Mouse (Mus musculus) intestine, postnatal 0 days (tissue): ENCODE measurements around the gene Map1a. TPM values are rescaled to one million over a fixed set of nuclear protein-coding genes. Genes with fewer than 3 reads are reported as not detected.
A peak's percentile ranks its signal among the peaks of the same experiment; 100 is the strongest.

ENCODE experiments used
- ATAC-seq: fragments of 200-750 bp; cut with Nextera tagmentation; 2 replicates; pipeline ENCODE4 v1.8.0; 2017; ENCODE audit warnings: mild to moderate bottlenecking, moderate TSS enrichment, moderate library complexity
- H3K27ac ChIP-seq: fragments of 300-500 bp; sonication (generic); 2 replicates; pipeline ENCODE4 v1.5.1; 2014; ENCODE audit warnings: mild to moderate bottlenecking, low read depth, low read length, moderate library complexity
- H3K27me3 ChIP-seq: fragments of 300-500 bp; sonication (generic); replicated peaks from 2 replicates; pipeline ENCODE4 v1.6.1; 2014; ENCODE audit warnings: low read length, mixed read lengths; ENCODE audit not compliant: control insufficient read depth, insufficient read depth
- H3K36me3 ChIP-seq: fragments of 300-500 bp; sonication (generic); 2 replicates; pipeline ENCODE4 v1.6.1; 2014; ENCODE audit warnings: mild to moderate bottlenecking, moderate library complexity; ENCODE audit not compliant: control insufficient read depth, insufficient read depth
- H3K4me1 ChIP-seq: fragments of 300-500 bp; sonication (generic); replicated peaks from 2 replicates; pipeline ENCODE4 v1.6.1; 2014; ENCODE audit warnings: antibody characterized with exemption, low read length, mixed read lengths; ENCODE audit not compliant: control insufficient read depth, insufficient read depth
- H3K4me2 ChIP-seq: fragments of 300-500 bp; sonication (generic); replicated peaks from 2 replicates; pipeline ENCODE4 v1.6.1; 2014; ENCODE audit warnings: low read depth, mild to moderate bottlenecking, moderate library complexity
- H3K4me3 ChIP-seq: fragments of 300-500 bp; sonication (generic); 2 replicates; pipeline ENCODE4 v1.5.1; 2014; ENCODE audit warnings: low read depth, low read length
- H3K9ac ChIP-seq: fragments of 300-500 bp; sonication (generic); 2 replicates; pipeline ENCODE4 v1.6.1; 2014; ENCODE audit warnings: mild to moderate bottlenecking, low read depth, low read length
- H3K9me3 ChIP-seq: fragments of 300-500 bp; sonication (generic); 2 replicates; pipeline ENCODE4 v1.6.1; 2016; ENCODE audit warnings: mixed run types; ENCODE audit not compliant: control insufficient read depth
- CTCF ChIP-seq: sonication (generic); IDR thresholded peaks from 2 replicates; pipeline ENCODE4 v1.5.1; 2016; ENCODE audit warnings: low read depth, mild to moderate bottlenecking, control low read depth, antibody characterized with exemption, moderate library complexity
- WGBS: fragments of 180-500 bp; shearing (Covaris S2); extraction: QIAGEN DNeasy Blood & Tissue Kit; methylation state at CpG from one replicate; pipeline ENCODE4 v1.1.7; 2014; 5-methylcytosine and 5-hydroxymethylcytosine counted together
- polyA plus RNA-seq: library from polyadenylated mRNA; unstranded; fragments of >200 nt; fragmentation: Nextera tagmentation; extraction: Ambion mirVana; gene quantifications from 2 replicates; pipeline ENCODE4 v1.2.1, GENCODE M21; 2015

Map1a gene
- polyA plus RNA-seq, 1 experiment from 2014 or later = 1.3 TPM

GRCm38 (mm10) chr2:121298131-121298530 is 8.7 kb downstream of the Map1a start:
- H3K4me3 ChIP-seq = no peak overlapping the region
- H3K27me3 ChIP-seq = peaks cover 23% of the 10 kb centered on the region
- no peak overlapping the region for H3K9ac ChIP-seq
- 0 out of 2 replicates have a peak, but pooled peaks cover 3% of the 10 kb centered on the region for H3K36me3 ChIP-seq
- H3K4me2 ChIP-seq = 0 out of 2 replicates have a peak overlapping the region, but pooled peaks have one; percentile 13
- 8% methylated on average over 7 of the region's 8 CpGs for WGBS
- 0 out of 2 replicates have a peak, but pooled peaks cover 3% of the 10 kb centered on the region for H3K4me1 ChIP-seq
- H3K9me3 ChIP-seq = no peaks in the 10 kb centered on the region
- ATAC-seq = peak; percentile 54; the same call in 1 of the 2 replicates
- TF ChIP-seq CTCF = no peak
- no peak overlapping the region for H3K27ac ChIP-seq

DNA sequence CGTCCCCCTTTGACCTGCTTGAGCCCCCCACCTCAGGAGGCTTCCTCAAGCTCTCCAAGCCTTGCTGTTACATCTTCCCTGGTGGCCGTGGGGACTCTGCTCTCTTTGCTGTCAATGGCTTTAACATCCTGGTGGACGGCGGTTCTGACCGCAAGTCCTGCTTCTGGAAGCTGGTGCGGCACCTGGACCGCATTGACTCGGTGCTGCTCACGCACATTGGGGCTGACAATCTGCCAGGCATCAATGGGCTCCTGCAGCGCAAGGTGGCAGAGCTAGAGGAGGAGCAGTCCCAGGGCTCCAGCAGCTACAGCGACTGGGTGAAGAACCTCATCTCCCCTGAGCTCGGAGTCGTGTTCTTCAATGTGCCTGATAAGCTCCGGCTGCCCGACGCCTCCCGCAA is 10.1 kb downstream of the Map1a start:
- Histone ChIP-seq H3K4me1 (no peaks in the 10 kb centered on the region), H3K27ac (no peak overlapping the region), H3K27me3 (peaks cover 18% of the 10 kb centered on the region), H3K9ac (no peak overlapping the region), H3K36me3 (0 out of 2 replicates have a peak, but pooled peaks cover 3% of the 10 kb centered on the region), H3K9me3 (no peaks in the 10 kb centered on the region), H3K4me3 (no peak overlapping the region), H3K4me2 (no peak overlapping the region)
- WGBS = 85% methylated on average over 17 of the region's 17 CpGs
- ATAC-seq = no peak
- TF ChIP-seq CTCF = no peak

- ATAC-seq = no peak
- no peaks in the 10 kb centered on the region for H3K9me3 ChIP-seq
- no peak overlapping the region for H3K27ac ChIP-seq
- H3K9ac ChIP-seq = no peak overlapping the region
- no peaks in the 10 kb centered on the region for H3K4me1 ChIP-seq
- H3K4me2 ChIP-seq = no peak overlapping the region
- TF ChIP-seq CTCF = no peak
- 0 out of 2 replicates have a peak, but pooled peaks cover 3% of the 10 kb centered on the region for H3K36me3 ChIP-seq
- H3K4me3 ChIP-seq = no peak overlapping the region
- peaks cover 18% of the 10 kb centered on the region for H3K27me3 ChIP-seq
- WGBS = 71% methylated on average over 10 of the region's 10 CpGs
Observed at GRCm38 (mm10) chr2:121300036-121300435, 10.6 kb downstream of the Map1a start.

DNA sequence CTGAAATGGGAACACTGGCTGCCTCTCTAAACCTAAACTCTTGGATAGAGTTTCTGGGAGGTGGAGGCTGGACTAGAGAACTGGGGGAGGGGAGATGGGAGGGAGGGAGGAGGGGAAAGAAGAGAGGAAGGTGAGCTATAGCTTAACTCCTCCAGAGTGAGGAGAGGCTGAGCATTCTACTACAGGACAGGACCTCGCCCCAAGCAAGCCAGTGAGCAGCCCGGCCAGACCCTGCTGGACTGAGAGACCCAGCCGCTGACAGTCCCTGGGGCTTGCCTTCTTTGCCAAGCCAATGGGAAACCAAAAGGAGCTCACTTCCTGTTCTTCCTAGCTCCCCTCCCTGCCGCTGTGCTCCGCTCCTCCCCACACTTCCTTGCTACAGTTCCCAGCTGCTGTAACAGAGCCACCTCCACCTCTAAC is 19.6 kb downstream of the Map1a start:
- Histone ChIP-seq H3K9me3 (no peaks in the 10 kb centered on the region), H3K27ac (no peak overlapping the region), H3K9ac (no peak overlapping the region), H3K4me1 (no peaks in the 10 kb centered on the region), H3K4me2 (peak overlapping the region; percentile 46), H3K27me3 (no peaks in the 10 kb centered on the region), H3K36me3 (peaks cover 14% of the 10 kb centered on the region; the same call in 1 of the 2 replicates), H3K4me3 (no peak overlapping the region)
- 22% methylated on average over 5 of the region's 5 CpGs for WGBS
- no peak for TF ChIP-seq CTCF
- ATAC-seq = no peak

DNA sequence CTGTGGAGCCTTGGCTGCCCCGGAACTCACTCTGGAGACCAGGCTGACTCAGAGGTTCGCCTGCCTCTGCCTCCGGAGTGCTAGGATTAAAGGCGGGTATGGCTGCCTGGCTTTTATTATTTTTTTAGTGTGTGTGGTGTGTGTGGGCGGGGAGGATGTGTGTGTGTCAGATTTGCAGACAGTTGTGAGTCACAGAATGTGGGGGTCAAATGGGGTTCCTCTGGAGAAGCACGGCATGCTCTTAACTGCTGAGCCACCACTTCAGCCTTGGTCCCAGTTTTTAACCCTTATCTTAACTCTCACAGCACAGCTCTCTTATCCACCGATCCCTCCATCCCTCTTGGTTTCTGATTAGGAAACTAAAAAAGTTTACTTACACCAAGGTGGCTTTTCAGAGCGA is 26.9 kb downstream of the Map1a start:
- WGBS = 81% methylated on average over 8 of the region's 8 CpGs
- Histone ChIP-seq H3K27me3 (no peaks in the 10 kb centered on the region), H3K4me3 (no peak overlapping the region), H3K4me2 (no peak overlapping the region), H3K27ac (no peak overlapping the region), H3K9ac (no peak overlapping the region), H3K9me3 (no peaks in the 10 kb centered on the region), H3K36me3 (peaks cover 24% of the 10 kb centered on the region), H3K4me1 (no peaks in the 10 kb centered on the region)
- no peak for TF ChIP-seq CTCF
- no peak for ATAC-seq

DNA sequence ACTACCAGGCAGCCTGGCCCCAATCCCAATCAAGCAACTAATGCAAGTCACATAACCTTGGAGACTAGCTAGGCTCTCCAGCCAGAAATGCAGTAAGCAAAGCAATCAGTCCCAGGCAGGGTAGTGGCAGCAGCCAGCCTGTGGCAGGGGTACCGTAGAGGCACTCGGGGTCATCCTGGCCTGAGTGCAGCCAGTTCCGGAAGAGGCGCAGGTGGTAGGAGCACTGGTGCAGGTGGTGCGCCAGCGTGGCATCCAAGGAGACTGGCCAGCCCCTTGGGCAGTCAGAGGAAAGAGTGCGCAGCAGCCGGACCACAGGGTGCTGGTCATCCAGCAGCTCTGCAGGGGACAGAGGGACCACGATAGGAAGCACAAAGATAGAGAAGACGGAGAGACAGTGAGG is 33.6 kb downstream of the Map1a start:
- Histone ChIP-seq H3K27ac (no peak overlapping the region), H3K36me3 (peaks cover 50% of the 10 kb centered on the region), H3K9me3 (no peaks in the 10 kb centered on the region), H3K4me2 (no peak overlapping the region), H3K4me3 (no peak overlapping the region), H3K9ac (no peak overlapping the region), H3K27me3 (no peaks in the 10 kb centered on the region), H3K4me1 (no peaks in the 10 kb centered on the region)
- ATAC-seq = no peak
- 95% methylated on average over 10 of the region's 10 CpGs for WGBS
- TF ChIP-seq CTCF = no peak
